Mouse (Mus musculus): ENCODE measurements around the gene Polh. TPM values are rescaled to one million over a fixed set of nuclear protein-coding genes. Genes with fewer than 3 reads are reported as not detected.

The Polh gene
- total and polyA plus RNA-seq, 2 experiments from 2014 or later = 4.2 to 9.6 TPM

GRCm38 (mm10) chr17:46236067-46236466, 33.6 kb upstream of the Polh start:
- H3K36me3 ChIP-seq (ENCODE audit: insufficient read depth, low read length) = peaks cover 50% of the 10 kb centered on the region
- no peak for DNase-seq (ENCODE audit: low spot score)
- 88% methylated on average over 1 of the region's 1 CpGs for WGBS

DNA sequence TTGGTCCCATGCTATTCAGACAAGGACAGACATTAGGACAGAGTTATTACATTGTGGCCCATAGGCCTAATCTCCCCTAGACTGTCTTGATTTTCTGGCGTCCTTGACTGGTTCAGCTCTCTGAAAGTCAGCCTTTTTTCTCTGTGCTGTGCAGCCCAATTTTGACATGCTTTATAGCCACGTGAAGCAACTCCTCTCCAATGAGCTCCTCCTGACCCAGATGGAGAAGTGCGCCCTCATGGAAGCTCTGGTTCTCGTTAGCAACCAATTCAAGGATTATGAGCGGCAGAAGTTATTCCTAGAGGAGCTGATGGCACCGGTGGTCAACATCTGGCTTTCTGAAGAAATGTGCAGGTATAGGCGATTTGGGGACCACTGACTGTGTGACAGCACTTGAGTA, 25.1 kb upstream of the Polh start:
- H3K27ac ChIP-seq (ENCODE audit: low read depth, low read length) = no peak overlapping the region
- H3K27me3 ChIP-seq (ENCODE audit: insufficient read depth, low read length) = no peaks in the 10 kb centered on the region
- peaks cover 80% of the 10 kb centered on the region for H3K36me3 ChIP-seq (ENCODE audit: insufficient read depth, low read length)
- no peaks in the 10 kb centered on the region for H3K9me3 ChIP-seq (ENCODE audit: low read length)
- H3K4me2 ChIP-seq (ENCODE audit: low read depth, low read length, poor library complexity, severe bottlenecking) = no peak overlapping the region
- no peak overlapping the region for H3K4me3 ChIP-seq (ENCODE audit: low read depth, low read length)
- H3K9ac ChIP-seq (replicated peaks; ENCODE audit: low read length, poor library complexity, severe bottlenecking) = no peak overlapping the region
- TF ChIP-seq CTCF (IDR thresholded peaks at IDR 0.05) = no peak
- no peak for DNase-seq (ENCODE audit: low spot score)
- WGBS = 93% methylated on average over 7 of the region's 7 CpGs
- no peak for ATAC-seq (ENCODE audit: low FRiP score)
- H3K4me1 ChIP-seq (ENCODE audit: insufficient read depth, low read length) = no peaks in the 10 kb centered on the region

More at GRCm38 (mm10) chr17:46236067-46236466, 33.6 kb upstream of the Polh start:
- Histone ChIP-seq H3K4me1 (ENCODE audit: insufficient read depth, low read length) (no peaks in the 10 kb centered on the region), H3K9ac (replicated peaks; ENCODE audit: low read length, poor library complexity, severe bottlenecking) (no peak overlapping the region), H3K4me2 (ENCODE audit: low read depth, low read length, poor library complexity, severe bottlenecking) (no peak overlapping the region), H3K27me3 (ENCODE audit: insufficient read depth, low read length) (no peaks in the 10 kb centered on the region), H3K27ac (ENCODE audit: low read depth, low read length) (no peak overlapping the region), H3K4me3 (ENCODE audit: low read depth, low read length) (no peak overlapping the region), H3K9me3 (ENCODE audit: low read length) (no peaks in the 10 kb centered on the region)
- ATAC-seq (ENCODE audit: low FRiP score) = no peak
- TF ChIP-seq CTCF (IDR thresholded peaks at IDR 0.05) = no peak

DNA sequence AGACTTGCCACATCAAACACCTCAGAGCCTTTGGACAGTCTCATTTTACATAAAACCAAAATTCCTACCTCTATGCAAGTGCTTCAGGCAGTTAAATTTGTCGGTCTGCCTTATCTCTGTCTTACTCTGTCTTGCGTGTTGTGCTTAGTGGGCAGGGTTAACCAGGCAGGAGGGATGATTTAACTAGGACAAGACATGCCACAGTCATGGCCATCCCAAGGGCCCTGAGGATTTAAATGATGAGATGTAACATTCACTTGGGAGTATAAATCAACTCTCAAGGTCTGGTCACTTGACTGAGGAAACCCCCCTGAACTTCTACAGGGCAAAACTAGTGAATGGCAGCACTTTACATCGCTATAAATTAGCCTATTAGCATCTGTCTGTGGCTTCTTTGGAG, 19.2 kb upstream of the Polh start:
- Histone ChIP-seq H3K27me3 (ENCODE audit: insufficient read depth, low read length) (no peaks in the 10 kb centered on the region), H3K9ac (replicated peaks; ENCODE audit: low read length, poor library complexity, severe bottlenecking) (no peak overlapping the region), H3K9me3 (ENCODE audit: low read length) (no peaks in the 10 kb centered on the region), H3K36me3 (ENCODE audit: insufficient read depth, low read length) (peaks cover 87% of the 10 kb centered on the region), H3K4me1 (ENCODE audit: insufficient read depth, low read length) (no peaks in the 10 kb centered on the region), H3K4me2 (ENCODE audit: low read depth, low read length, poor library complexity, severe bottlenecking) (no peak overlapping the region), H3K27ac (ENCODE audit: low read depth, low read length) (no peak overlapping the region), H3K4me3 (ENCODE audit: low read depth, low read length) (no peak overlapping the region)
- DNase-seq (ENCODE audit: low spot score) (no peak), ATAC-seq (ENCODE audit: low FRiP score) (no peak)
- TF ChIP-seq CTCF (IDR thresholded peaks at IDR 0.05) = no peak
- WGBS = 97% methylated on average over 3 of the region's 3 CpGs

- no peaks in the 10 kb centered on the region for H3K9me3 ChIP-seq (ENCODE audit: low read length)
- peaks cover 72% of the 10 kb centered on the region for H3K36me3 ChIP-seq (ENCODE audit: insufficient read depth, low read length)
- 93% methylated on average over 3 of the region's 3 CpGs for WGBS
- H3K4me3 ChIP-seq (ENCODE audit: low read depth, low read length) = no peak overlapping the region
- H3K4me1 ChIP-seq (ENCODE audit: insufficient read depth, low read length) = no peaks in the 10 kb centered on the region
- no peak overlapping the region for H3K9ac ChIP-seq (replicated peaks; ENCODE audit: low read length, poor library complexity, severe bottlenecking)
- no peaks in the 10 kb centered on the region for H3K27me3 ChIP-seq (ENCODE audit: insufficient read depth, low read length)
- ATAC-seq (ENCODE audit: low FRiP score) = no peak
- TF ChIP-seq CTCF (IDR thresholded peaks at IDR 0.05) = no peak
- H3K27ac ChIP-seq (ENCODE audit: low read depth, low read length) = no peak overlapping the region
- DNase-seq (ENCODE audit: low spot score) = no peak
- H3K4me2 ChIP-seq (ENCODE audit: low read depth, low read length, poor library complexity, severe bottlenecking) = no peak overlapping the region
Observed at GRCm38 (mm10) chr17:46210550-46210949, 8.1 kb upstream of the Polh start.

GRCm38 (mm10) chr17:46206676-46207075, 4.2 kb upstream of the Polh start:
- no peaks in the 10 kb centered on the region for H3K9me3 ChIP-seq (ENCODE audit: low read length)
- H3K27ac ChIP-seq (ENCODE audit: low read depth, low read length) = no peak overlapping the region
- no peak for DNase-seq (ENCODE audit: low spot score)
- H3K4me3 ChIP-seq (ENCODE audit: low read depth, low read length) = no peak overlapping the region
- peaks cover 45% of the 10 kb centered on the region for H3K36me3 ChIP-seq (ENCODE audit: insufficient read depth, low read length)
- H3K27me3 ChIP-seq (ENCODE audit: insufficient read depth, low read length) = no peaks in the 10 kb centered on the region
- H3K4me1 ChIP-seq (ENCODE audit: insufficient read depth, low read length) = peaks cover 10% of the 10 kb centered on the region
- no peak overlapping the region for H3K9ac ChIP-seq (replicated peaks; ENCODE audit: low read length, poor library complexity, severe bottlenecking)
- no peak for ATAC-seq (ENCODE audit: low FRiP score)
- TF ChIP-seq CTCF (IDR thresholded peaks at IDR 0.05) = no peak
- no peak overlapping the region for H3K4me2 ChIP-seq (ENCODE audit: low read depth, low read length, poor library complexity, severe bottlenecking)

DNA sequence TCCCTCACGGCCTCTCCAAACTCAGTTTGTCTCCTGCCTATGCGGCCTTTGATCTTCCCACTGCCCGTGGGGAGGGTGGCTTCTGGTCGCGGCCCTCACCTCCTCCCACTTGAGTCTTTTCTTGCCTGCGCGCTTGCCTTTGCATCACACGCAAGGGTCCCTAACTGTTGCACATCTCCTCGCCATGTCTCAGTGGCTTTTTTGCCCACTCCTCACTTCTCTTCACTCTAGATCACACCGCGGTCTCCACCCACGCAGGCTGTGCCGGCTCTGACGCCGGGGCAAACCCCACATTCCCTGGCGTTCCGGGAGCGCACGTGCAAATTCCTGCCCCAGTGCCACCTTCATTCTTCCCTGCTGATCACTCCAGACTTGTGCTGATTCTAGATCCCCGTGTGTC, 633 bp upstream of the Polh start:
- H3K9ac ChIP-seq (replicated peaks; ENCODE audit: low read length, poor library complexity, severe bottlenecking) = peak overlapping the region; percentile 74
- peak overlapping the region; percentile 85 for H3K4me2 ChIP-seq (ENCODE audit: low read depth, low read length, poor library complexity, severe bottlenecking)
- H3K27me3 ChIP-seq (ENCODE audit: insufficient read depth, low read length) = no peaks in the 10 kb centered on the region
- ATAC-seq (ENCODE audit: low FRiP score) (peak; percentile 38; the same call in 1 of the 2 replicates), DNase-seq (ENCODE audit: low spot score) (no peak)
- TF ChIP-seq CTCF (IDR thresholded peaks at IDR 0.05) = no peak
- H3K4me1 ChIP-seq (ENCODE audit: insufficient read depth, low read length) = peaks cover 18% of the 10 kb centered on the region
- H3K4me3 ChIP-seq (ENCODE audit: low read depth, low read length) = peak overlapping the region; percentile 82
- peaks cover 25% of the 10 kb centered on the region for H3K36me3 ChIP-seq (ENCODE audit: insufficient read depth, low read length)
- WGBS = under 1% methylated on average over 20 of the region's 20 CpGs
- H3K9me3 ChIP-seq (ENCODE audit: low read length) = no peaks in the 10 kb centered on the region
- H3K27ac ChIP-seq (ENCODE audit: low read depth, low read length) = peak overlapping the region; percentile 74
